Mouse (Mus musculus) midbrain, embryonic 14.5 days (tissue): ENCODE results near the gene Podxl2. TPM values are rescaled to one million over a fixed set of nuclear protein-coding genes. Genes with fewer than 3 reads are reported as not detected.
A peak's percentile ranks its signal among the peaks of the same experiment; 100 is the strongest.

Experiments used
- ATAC-seq: fragments of 200-750 bp; cut with Nextera tagmentation; 2 replicates; pipeline ENCODE4 v1.8.0; 2017; ENCODE audit warnings: moderate number of reproducible peaks, moderate library complexity; ENCODE audit not compliant: low FRiP score, low TSS enrichment
- DNase-seq: peaks from one replicate; pipeline ENCODE4 v3.0.0-alpha.2; 2015
- H3K27ac ChIP-seq: fragments of 300-500 bp; sonication (generic); replicated peaks from 2 replicates; pipeline ENCODE4 v1.5.1; 2014; ENCODE audit warnings: mild to moderate bottlenecking, low read depth, low read length, moderate library complexity
- H3K27me3 ChIP-seq: fragments of 300-500 bp; sonication (generic); 2 replicates; pipeline ENCODE4 v1.6.1; 2014; ENCODE audit warnings: low read length, control low read depth, mixed read lengths; ENCODE audit not compliant: control insufficient read depth, insufficient read depth
- H3K36me3 ChIP-seq: fragments of 300-500 bp; sonication (generic); 2 replicates; pipeline ENCODE4 v1.6.1; 2014; ENCODE audit warnings: low read length, control low read depth; ENCODE audit not compliant: control insufficient read depth, insufficient read depth
- H3K4me1 ChIP-seq: fragments of 300-500 bp; sonication (generic); 2 replicates; pipeline ENCODE4 v1.6.1; 2014; ENCODE audit warnings: mild to moderate bottlenecking, antibody characterized with exemption, low read length, control low read depth; ENCODE audit not compliant: control insufficient read depth, insufficient read depth
- H3K4me2 ChIP-seq: fragments of 300-500 bp; sonication (generic); 2 replicates; pipeline ENCODE4 v1.6.1; 2014; ENCODE audit warnings: mild to moderate bottlenecking, low read length, moderate library complexity
- H3K4me3 ChIP-seq: fragments of 300-500 bp; sonication (generic); replicated peaks from 2 replicates; pipeline ENCODE4 v1.5.1; 2014; ENCODE audit warnings: low read depth, low read length
- H3K9ac ChIP-seq: fragments of 300-500 bp; sonication (generic); replicated peaks from 2 replicates; pipeline ENCODE4 v1.6.1; 2014; ENCODE audit warnings: mild to moderate bottlenecking, low read length, moderate library complexity
- H3K9me3 ChIP-seq: fragments of 300-500 bp; sonication (generic); 2 replicates; pipeline ENCODE4 v1.6.1; 2016; ENCODE audit warnings: low read length, control low read depth, mixed read lengths; ENCODE audit not compliant: control insufficient read depth
- WGBS: fragments of 180-500 bp; shearing (Covaris S2); extraction: QIAGEN DNeasy Blood & Tissue Kit; methylation state at CpG from one replicate; pipeline ENCODE4 v1.1.7; 2014; 5-methylcytosine and 5-hydroxymethylcytosine counted together
- polyA plus RNA-seq: library from polyadenylated mRNA; unstranded; fragments of >200 nt; fragmentation: Nextera tagmentation; extraction: Ambion mirVana; gene quantifications from 2 replicates; pipeline ENCODE4 v1.2.1, GENCODE M21; 2014

The Podxl2 gene
- polyA plus RNA-seq, 1 experiment from 2014 or later, result 525 TPM

- ATAC-seq, result peak; percentile 24; the same call in 1 of the 2 replicates
These were observed 43.4 kb downstream of the Podxl2 start for GRCm38 (mm10) chr6:88831456-88831855.

GRCm38 (mm10) chr6:88830112-88830702 lies 44.6 kb downstream of the Podxl2 start:
- no peak overlapping the region for H3K4me2 ChIP-seq

More at GRCm38 (mm10) chr6:88831456-88831855, 43.4 kb downstream of the Podxl2 start:
- Histone ChIP-seq H3K9ac (no peak overlapping the region), H3K9me3 (no peaks in the 10 kb centered on the region), H3K4me3 (no peak overlapping the region), H3K4me2 (no peak overlapping the region), H3K36me3 (peaks cover 18% of the 10 kb centered on the region), H3K27me3 (no peaks in the 10 kb centered on the region), H3K27ac (no peak overlapping the region), H3K4me1 (no peaks in the 10 kb centered on the region)
- peak; percentile 93 for DNase-seq
- WGBS, result 22% methylated on average over 8 of the region's 8 CpGs

GRCm38 (mm10) chr6:88829579-88829978 lies 45.3 kb downstream of the Podxl2 start:
- no peak overlapping the region for H3K9ac ChIP-seq
- H3K27ac ChIP-seq, result no peak overlapping the region
- no peaks in the 10 kb centered on the region for H3K9me3 ChIP-seq
- no peaks in the 10 kb centered on the region for H3K27me3 ChIP-seq
- no peak for DNase-seq
- ATAC-seq, result no peak
- no peak overlapping the region for H3K4me2 ChIP-seq
- no peaks in the 10 kb centered on the region for H3K4me1 ChIP-seq
- H3K36me3 ChIP-seq, result 0 out of 2 replicates have a peak, but pooled peaks cover 6% of the 10 kb centered on the region
- 91% methylated on average over 4 of the region's 4 CpGs for WGBS
- H3K4me3 ChIP-seq, result no peak overlapping the region

More at GRCm38 (mm10) chr6:88830112-88830702, 44.6 kb downstream of the Podxl2 start:
- Histone ChIP-seq H3K27me3 (no peaks in the 10 kb centered on the region), H3K36me3 (0 out of 2 replicates have a peak, but pooled peaks cover 7% of the 10 kb centered on the region), H3K27ac (no peak overlapping the region), H3K9ac (no peak overlapping the region), H3K4me3 (no peak overlapping the region), H3K9me3 (no peaks in the 10 kb centered on the region), H3K4me1 (no peaks in the 10 kb centered on the region)
- DNase-seq (no peak), ATAC-seq (no peak)
- 91% methylated on average over 6 of the region's 6 CpGs for WGBS

- Histone ChIP-seq H3K27ac (no peak overlapping the region), H3K4me2 (no peak overlapping the region), H3K36me3 (no peaks in the 10 kb centered on the region), H3K9ac (no peak overlapping the region), H3K4me3 (no peak overlapping the region), H3K27me3 (no peaks in the 10 kb centered on the region), H3K4me1 (no peaks in the 10 kb centered on the region), H3K9me3 (no peaks in the 10 kb centered on the region)
- 77% methylated on average over 15 of the region's 15 CpGs for WGBS
- ATAC-seq, result no peak
- DNase-seq, result no peak
These were observed 46.4 kb downstream of the Podxl2 start for GRCm38 (mm10) chr6:88828206-88829009.

- no peaks in the 10 kb centered on the region for H3K27me3 ChIP-seq
- H3K36me3 ChIP-seq, result no peaks in the 10 kb centered on the region
- no peaks in the 10 kb centered on the region for H3K9me3 ChIP-seq
- no peak for ATAC-seq
- no peak overlapping the region for H3K4me3 ChIP-seq
- DNase-seq, result no peak
- no peak overlapping the region for H3K9ac ChIP-seq
- H3K4me2 ChIP-seq, result no peak overlapping the region
- 59% methylated on average over 13 of the region's 13 CpGs for WGBS
- H3K4me1 ChIP-seq, result no peaks in the 10 kb centered on the region
- no peak overlapping the region for H3K27ac ChIP-seq
These were observed 47.2 kb downstream of the Podxl2 start for GRCm38 (mm10) chr6:88827395-88828205.

- Histone ChIP-seq H3K27me3 (no peaks in the 10 kb centered on the region), H3K9ac (no peak overlapping the region), H3K4me3 (no peak overlapping the region), H3K27ac (no peak overlapping the region), H3K36me3 (no peaks in the 10 kb centered on the region), H3K9me3 (no peaks in the 10 kb centered on the region), H3K4me2 (no peak overlapping the region), H3K4me1 (no peaks in the 10 kb centered on the region)
- ATAC-seq, result no peak
- DNase-seq, result no peak
- WGBS, result 69% methylated on average over 3 of the region's 3 CpGs
These were observed 47.9 kb downstream of the Podxl2 start for GRCm38 (mm10) chr6:88826965-88827364.

GRCm38 (mm10) chr6:88826545-88826944 lies 48.3 kb downstream of the Podxl2 start:
- H3K4me1 ChIP-seq, result no peaks in the 10 kb centered on the region
- DNase-seq (peak; percentile 77), ATAC-seq (peak; percentile 52; the same call in 1 of the 2 replicates)
- no peaks in the 10 kb centered on the region for H3K36me3 ChIP-seq
- H3K4me3 ChIP-seq, result no peak overlapping the region
- H3K4me2 ChIP-seq, result no peak overlapping the region
- no peak overlapping the region for H3K9ac ChIP-seq
- WGBS, result 37% methylated on average over 6 of the region's 6 CpGs
- H3K9me3 ChIP-seq, result no peaks in the 10 kb centered on the region
- no peaks in the 10 kb centered on the region for H3K27me3 ChIP-seq
- H3K27ac ChIP-seq, result no peak overlapping the region

GRCm38 (mm10) chr6:88826088-88826487 lies 48.8 kb downstream of the Podxl2 start:
- Histone ChIP-seq H3K9me3 (no peaks in the 10 kb centered on the region), H3K4me2 (no peak overlapping the region), H3K36me3 (no peaks in the 10 kb centered on the region), H3K4me3 (no peak overlapping the region), H3K4me1 (no peaks in the 10 kb centered on the region), H3K27me3 (no peaks in the 10 kb centered on the region), H3K27ac (no peak overlapping the region), H3K9ac (no peak overlapping the region)
- no peak for ATAC-seq
- DNase-seq, result no peak
- WGBS, result 66% methylated on average over 3 of the region's 3 CpGs
